Mouse (Mus musculus): ENCODE data around the gene Dzank1.

The Dzank1 gene

DNA sequence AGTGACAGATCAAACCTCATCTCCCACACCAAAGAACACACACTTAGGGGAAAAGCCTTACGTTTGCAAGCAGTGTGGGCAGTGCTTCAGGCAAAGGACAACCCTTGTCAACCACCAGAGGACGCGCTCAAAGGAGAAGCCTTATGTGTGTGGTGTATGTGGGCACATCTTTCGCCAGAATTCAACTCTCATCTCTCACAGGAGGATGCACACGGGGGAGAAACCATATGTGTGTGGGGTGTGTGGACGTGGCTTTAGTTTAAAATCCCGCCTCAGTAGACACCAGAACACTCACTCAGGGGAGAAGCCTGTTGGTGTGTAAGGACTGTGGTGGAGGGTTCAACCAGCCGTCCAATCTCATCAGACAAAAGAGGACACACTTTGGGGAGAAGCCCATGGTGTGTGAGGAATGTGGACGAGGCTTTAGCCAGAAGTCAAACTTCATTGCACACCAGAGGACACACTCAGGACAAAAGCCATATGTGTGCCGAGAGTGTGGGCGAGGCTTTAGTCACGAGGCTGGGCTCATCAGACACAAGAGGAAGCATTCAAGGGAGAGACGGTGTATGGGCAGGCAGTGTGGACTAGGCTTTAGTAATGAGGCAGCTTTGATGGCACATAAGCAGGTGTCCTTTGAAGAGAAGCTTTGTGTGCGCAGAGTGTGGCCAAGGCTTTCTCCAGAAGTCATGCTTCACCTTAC is 61.2 kb downstream of the Dzank1 start:
- DNase-seq (ENCODE audit: low spot score) = no peak

- no peak for DNase-seq (ENCODE audit: low spot score)
These were observed 62.1 kb downstream of the Dzank1 start for GRCm38 (mm10) chr2:144464799-144465760.

- DNase-seq (ENCODE audit: low spot score) = no peak
These were observed 63.0 kb downstream of the Dzank1 start for GRCm38 (mm10) chr2:144464182-144464581.

DNA sequence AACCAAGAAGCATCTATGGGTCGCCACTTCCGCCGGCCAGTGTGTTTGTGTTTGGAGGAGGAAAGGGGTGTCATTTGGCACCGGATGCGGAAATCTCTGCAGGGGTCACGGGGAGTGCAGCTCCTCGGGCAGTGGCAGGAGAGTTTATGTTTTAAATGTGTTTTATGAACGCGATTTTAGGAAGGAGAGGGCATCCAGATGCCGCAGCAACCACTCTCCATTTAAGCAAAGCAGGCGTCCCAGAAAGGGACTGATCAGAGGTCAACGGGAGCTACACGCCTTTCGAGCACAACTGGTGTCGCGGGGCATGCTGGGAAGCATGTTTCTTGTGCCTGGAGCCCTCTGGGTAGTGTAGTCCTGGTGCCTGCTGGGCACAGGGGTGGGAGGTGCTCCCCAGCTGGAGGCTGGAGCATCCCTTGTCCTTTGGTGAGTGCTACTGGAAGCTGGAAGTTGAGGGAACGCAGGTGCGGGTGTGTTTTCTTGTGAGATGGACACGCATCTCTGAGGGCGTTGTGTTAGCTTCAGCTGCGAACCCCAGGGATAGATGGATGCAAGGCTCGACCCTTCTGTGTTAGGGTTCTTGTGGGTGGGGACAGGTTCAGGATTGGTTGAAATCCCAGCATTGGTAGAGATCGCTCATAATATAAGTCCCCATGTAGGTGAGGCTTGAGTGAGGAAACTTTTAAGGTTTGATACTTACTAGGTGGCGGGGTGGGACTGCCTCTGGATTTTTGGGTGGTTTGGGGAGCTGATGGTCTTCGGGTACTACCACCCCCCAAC is 68.0 kb downstream of the Dzank1 start:
- peak; percentile 93 for DNase-seq (ENCODE audit: low spot score)

DNA sequence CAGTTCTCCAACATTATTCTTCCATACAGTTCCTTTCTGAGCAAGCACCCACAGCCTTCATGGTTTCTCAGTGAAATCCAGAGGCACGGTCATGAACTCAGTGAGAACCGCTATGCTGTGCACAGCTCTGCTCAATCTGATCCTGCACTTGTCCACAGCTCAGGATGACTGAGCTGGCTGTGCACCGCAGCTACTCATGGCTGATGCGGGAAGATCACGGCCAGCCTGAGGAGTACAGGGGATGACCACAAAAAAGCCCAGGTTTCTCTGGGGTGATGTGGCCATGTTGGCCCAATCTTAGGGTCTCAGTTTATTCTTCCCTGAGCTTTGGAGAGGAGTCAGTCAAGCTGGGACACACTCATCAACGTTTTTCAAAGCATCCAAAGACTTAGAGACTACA is 68.9 kb downstream of the Dzank1 start:
- DNase-seq (ENCODE audit: low spot score) = no peak

GRCm38 (mm10) chr2:144452364-144453008 is 74.7 kb downstream of the Dzank1 start:
- DNase-seq (ENCODE audit: low spot score) = peak; percentile 90

DNA sequence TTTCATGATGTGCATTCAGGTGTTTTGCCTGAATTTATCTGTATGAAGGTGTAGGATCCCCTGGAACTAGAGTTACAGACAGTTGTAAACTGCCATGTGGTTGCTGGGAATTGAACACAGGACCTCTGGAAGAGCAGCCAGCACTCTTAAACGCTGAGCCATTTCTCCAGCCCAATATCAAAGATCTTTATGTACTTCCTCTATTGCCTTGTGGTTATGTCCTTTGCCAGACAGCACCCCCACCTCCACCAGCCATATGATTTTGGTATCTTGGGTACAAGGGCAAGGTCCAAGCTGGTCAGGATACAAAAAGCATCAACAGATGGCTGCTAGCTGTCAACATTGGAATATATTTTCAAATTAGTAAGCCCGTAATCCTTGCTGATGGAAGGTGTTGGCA is 76.8 kb downstream of the Dzank1 start:
- no peak for DNase-seq (ENCODE audit: low spot score)

DNA sequence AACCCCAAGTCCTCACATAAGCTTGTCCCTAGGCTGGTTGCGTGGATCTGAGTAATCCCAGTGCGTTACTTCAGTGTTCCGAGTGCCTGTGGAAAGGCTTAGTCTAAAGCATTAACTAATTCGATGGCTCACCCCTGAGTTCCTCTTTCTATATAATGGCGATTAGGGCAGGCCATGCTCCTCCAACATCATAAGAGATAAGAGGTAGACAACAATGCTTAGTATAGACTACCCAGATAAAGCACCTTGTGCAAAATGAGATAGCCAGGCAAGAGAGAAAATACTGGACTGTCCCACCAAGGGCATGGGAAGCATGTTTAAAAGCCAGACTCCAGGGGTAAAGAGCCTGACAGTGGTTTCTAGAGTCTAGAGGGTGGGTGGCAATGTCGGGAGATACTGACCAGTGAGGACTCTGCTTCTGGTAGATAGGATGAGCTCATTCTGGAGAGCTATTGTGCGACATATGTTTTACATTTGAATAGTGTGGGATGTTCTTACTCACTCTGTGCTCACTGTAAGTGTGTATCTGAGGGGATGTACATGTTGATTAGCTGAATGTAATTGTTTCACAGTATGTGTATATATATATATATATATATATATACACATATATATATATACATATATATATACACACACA is 80.7 kb downstream of the Dzank1 start:
- no peak for DNase-seq (ENCODE audit: low spot score)

- no peak for DNase-seq (ENCODE audit: low spot score)
These were observed 85.8 kb downstream of the Dzank1 start for GRCm38 (mm10) chr2:144441386-144441915.

DNA sequence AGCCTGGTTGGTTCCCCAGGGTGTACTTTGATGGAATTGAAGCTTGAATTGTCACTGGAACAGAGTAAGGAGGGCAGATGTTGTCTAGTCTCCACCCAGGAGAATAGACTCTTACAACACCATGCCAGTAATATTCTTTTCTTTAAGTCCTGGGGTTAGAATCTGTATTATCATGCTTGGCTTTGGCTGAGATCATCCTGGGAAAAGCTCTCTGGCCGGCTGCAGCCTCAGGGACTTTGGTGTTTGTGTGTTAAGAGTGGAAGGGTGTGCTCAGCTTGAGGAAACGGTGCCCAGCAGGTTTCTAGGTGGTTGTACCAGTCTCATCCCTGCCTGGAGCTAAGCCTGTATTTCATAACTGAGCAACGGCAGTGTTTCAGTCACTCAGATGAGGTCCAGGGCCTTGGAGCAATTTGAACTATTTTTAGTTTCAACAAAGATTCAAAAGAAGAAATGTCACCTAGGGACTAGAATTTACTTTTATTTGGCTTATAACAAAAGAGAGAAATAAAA is 88.0 kb downstream of the Dzank1 start:
- no peak for DNase-seq (ENCODE audit: low spot score)

DNA sequence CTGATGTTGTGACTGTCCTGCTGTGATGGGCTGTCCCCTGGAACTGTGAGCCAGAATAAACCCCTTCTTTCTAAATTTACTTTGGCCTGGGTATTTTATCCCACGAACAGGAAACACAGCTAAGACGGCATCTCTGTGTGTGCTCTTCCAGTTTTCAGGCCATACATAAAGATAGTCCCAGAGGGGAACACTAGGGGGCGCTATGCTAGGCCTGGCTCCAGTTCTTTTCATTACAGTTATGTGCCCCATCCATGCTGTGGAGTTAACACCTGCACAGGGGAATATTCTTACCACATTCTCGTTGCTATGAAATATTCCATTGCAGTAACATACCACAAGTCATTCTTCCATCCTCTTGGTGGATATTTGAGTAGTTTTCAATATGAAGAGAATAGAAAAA is 88.8 kb downstream of the Dzank1 start:
- no peak for DNase-seq (ENCODE audit: low spot score)

- DNase-seq (ENCODE audit: low spot score) = no peak
These were observed 91.5 kb downstream of the Dzank1 start for GRCm38 (mm10) chr2:144435679-144436078.

DNA sequence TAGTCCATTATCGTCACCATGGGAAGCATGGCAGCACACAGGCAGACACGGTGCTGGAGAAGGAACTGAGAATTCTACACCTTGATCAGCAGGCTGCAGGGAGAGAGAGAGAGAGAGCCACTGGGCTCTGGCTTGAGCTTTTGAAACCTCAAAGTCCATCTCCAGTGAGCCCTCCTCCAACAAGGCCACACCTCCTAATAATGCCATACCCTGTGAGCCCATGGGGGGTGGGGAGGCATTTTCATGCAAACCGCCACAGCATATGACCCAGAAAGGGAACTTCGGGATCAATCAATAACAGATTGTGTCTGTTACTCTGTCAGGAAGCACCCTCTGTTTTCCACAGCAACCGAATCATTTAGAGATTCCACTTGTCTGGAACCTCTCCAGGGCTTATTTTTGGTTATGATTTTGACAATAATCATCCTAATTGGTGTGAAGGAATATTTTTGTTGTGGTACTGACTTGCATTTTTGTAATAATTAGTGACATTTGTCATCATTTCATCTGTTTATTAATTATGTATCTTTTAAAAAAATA is 95.9 kb downstream of the Dzank1 start:
- no peak for DNase-seq (ENCODE audit: low spot score)

DNA sequence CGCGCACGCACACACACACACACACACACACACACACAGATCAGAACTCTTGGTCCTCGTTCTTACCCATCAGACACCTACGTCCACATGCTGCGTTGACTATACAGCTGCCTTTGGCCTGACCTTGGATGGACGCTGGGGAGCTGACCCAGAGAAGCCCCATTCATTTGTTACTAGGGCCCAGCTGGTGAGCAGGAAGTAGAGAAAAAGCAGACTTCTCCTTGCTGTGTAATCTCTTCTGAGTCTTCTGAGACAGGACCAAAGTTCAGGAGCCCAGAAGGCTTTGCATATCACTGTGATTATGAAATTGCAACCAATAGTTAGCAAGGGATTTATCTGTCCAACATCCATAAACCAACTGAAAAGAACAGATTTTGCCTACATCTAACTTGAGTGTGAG is 98.0 kb downstream of the Dzank1 start:
- DNase-seq (ENCODE audit: low spot score) = no peak

DNA sequence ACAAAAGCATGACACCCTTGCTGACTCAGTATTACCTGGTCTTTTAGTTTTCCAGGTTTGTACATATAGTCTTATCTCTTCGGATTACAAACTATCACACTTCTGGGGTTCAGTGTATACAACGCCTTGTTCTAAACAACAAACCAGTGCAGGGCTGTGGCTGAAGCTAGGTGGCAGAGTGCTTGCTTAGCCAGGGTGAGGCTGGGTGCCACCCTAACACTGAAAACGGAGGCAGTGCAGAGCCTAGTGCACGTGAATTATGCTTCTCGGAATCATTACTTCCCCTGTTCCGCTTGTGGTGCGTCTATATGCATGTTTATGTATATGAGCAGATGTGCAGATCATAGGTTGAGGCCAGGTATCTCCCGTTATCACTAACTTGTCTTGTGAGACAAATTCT is 98.6 kb downstream of the Dzank1 start:
- no peak for DNase-seq (ENCODE audit: low spot score)

DNA sequence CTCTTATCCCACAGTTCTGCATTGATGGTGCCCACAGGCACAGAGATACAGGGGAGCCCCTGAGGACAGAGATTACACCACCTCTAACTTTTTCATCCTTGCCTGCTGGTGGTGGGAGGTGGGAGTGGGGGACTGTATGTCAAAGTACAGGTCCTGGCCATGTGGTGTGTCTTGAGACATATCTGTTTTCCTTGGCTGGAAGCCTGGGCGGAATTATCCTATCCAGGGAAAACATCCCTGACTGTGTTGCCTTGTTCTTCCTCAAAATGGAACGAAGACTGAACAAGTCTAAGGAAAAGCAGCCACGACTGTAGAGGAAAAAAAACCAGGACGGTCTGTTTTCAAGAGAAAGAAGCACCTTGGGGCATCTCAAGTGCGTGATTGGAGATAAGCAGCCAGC is 99.4 kb downstream of the Dzank1 start:
- no peak for DNase-seq (ENCODE audit: low spot score)

GRCm38 (mm10) chr2:144425761-144426160 is 101.5 kb downstream of the Dzank1 start:
- DNase-seq (ENCODE audit: low spot score) = no peak

DNA sequence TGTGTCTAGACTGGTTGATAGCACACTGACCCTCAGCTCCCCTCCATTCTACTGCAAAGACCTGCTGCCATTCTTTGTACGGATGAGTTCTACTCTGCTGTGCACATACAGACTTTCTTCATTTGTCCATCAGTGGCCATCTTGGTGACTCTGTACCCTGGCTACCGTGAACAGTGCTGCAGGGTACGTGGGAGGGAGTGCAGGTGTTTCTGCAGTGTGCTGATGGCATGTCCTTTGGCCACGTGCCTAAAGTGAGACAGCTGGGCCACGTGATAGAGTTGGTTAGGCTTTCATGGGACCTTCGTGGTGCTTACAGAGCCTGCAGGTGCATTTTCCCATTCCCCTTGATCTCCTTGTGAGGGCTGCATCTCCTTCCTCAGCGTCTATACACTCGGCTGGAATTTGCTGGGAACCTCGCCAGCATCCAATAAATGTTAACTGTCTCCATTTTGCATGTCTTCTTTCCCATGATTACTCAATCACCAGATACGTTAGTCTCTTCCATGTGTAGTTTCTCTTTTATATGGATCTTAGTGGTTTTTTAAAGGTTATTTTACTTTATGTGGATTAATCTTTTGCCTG is 105.0 kb downstream of the Dzank1 start:
- no peak for DNase-seq (ENCODE audit: low spot score)
